Mouse (Mus musculus) E14TG2a.4 (cell line): Measurements from ENCODE around the gene Gm37240.

ENCODE experiments used
- CTCF ChIP-seq: conservative IDR thresholded peaks from 2 replicates; pipeline ENCODE4 v1.5.1; 2014; ENCODE audit warnings: low read length
- NANOG ChIP-seq: IDR thresholded peaks from 2 replicates; pipeline ENCODE4 v1.6.1; 2014; ENCODE audit warnings: borderline replicate concordance, low read length, mixed read lengths
- POU5F1 ChIP-seq: IDR thresholded peaks from 2 replicates; pipeline ENCODE4 v1.6.1; 2014; ENCODE audit warnings: low read length, borderline replicate concordance

GRCm38 (mm10) chr3:85284483-85284882, 602.8 kb downstream of the Gm37240 start:
- TF ChIP-seq CTCF (no peak), NANOG (no peak), POU5F1 (no peak)
